Mouse (Mus musculus): Measurements from ENCODE around the gene Stx16.

Stx16 gene

GRCm38 (mm10) chr2:174076433-174076824 is 321 bp downstream of the Stx16 start:
- DNase-seq: no peak

- peak; percentile 25 to 53 for DNase-seq
Observed at GRCm38 (mm10) chr2:174077004-174077695, 1.0 kb downstream of the Stx16 start.

- no peak for DNase-seq
Observed at GRCm38 (mm10) chr2:174077776-174078338, 1.7 kb downstream of the Stx16 start.

- no peak for DNase-seq
Observed at GRCm38 (mm10) chr2:174081833-174082232, 5.7 kb downstream of the Stx16 start.

GRCm38 (mm10) chr2:174082380-174082918 is 6.3 kb downstream of the Stx16 start:
- no peak for DNase-seq

- DNase-seq: no peak
Observed at GRCm38 (mm10) chr2:174095086-174095485, 19.0 kb downstream of the Stx16 start.

- no peak for DNase-seq
Observed at GRCm38 (mm10) chr2:174102399-174102798, 26.3 kb downstream of the Stx16 start.

- DNase-seq: no peak
Observed at GRCm38 (mm10) chr2:174103527-174103926, 27.4 kb downstream of the Stx16 start.

- DNase-seq: no peak
Observed at GRCm38 (mm10) chr2:174107375-174107774, 31.3 kb downstream of the Stx16 start.

- DNase-seq: peak; percentile 40 to 49
Observed at GRCm38 (mm10) chr2:174109991-174110782, 34.1 kb downstream of the Stx16 start, which contains the start of gene Npepl1. Gene Npepl1 (plus strand): TSS chr2:174110349.

GRCm38 (mm10) chr2:174110783-174111549 is 34.9 kb downstream of the Stx16 start:
- DNase-seq: peak; percentile 37 to 42

GRCm38 (mm10) chr2:174112931-174113330 is 36.8 kb downstream of the Stx16 start:
- no peak for DNase-seq

GRCm38 (mm10) chr2:174114148-174114864 is 38.2 kb downstream of the Stx16 start:
- DNase-seq: no peak

- no peak for DNase-seq
Observed at GRCm38 (mm10) chr2:174116929-174117328, 40.8 kb downstream of the Stx16 start.

- DNase-seq: no peak
Observed at GRCm38 (mm10) chr2:174118141-174118540, 42.0 kb downstream of the Stx16 start.

GRCm38 (mm10) chr2:174119259-174119658 is 43.2 kb downstream of the Stx16 start:
- DNase-seq: no peak

GRCm38 (mm10) chr2:174120631-174121030 is 44.5 kb downstream of the Stx16 start:
- no peak for DNase-seq

GRCm38 (mm10) chr2:174121411-174121947 is 45.4 kb downstream of the Stx16 start:
- no peak for DNase-seq

GRCm38 (mm10) chr2:174122331-174122730 is 46.2 kb downstream of the Stx16 start:
- DNase-seq: no peak

GRCm38 (mm10) chr2:174123731-174124130 is 47.6 kb downstream of the Stx16 start:
- DNase-seq: no peak

- DNase-seq: peak in 1 of 2 experiments; percentile 41
Observed at GRCm38 (mm10) chr2:174126522-174127375, 50.6 kb downstream of the Stx16 start.

All from thymus, adult 18-20 months (tissue).